Mouse (Mus musculus): ENCODE results near the gene Fam227a. TPM values are rescaled to one million over a fixed set of nuclear protein-coding genes. Genes with fewer than 3 reads are reported as not detected.

The Fam227a gene
- polyA plus RNA-seq, 1 experiment from 2014 or later: 2.2 TPM

DNA sequence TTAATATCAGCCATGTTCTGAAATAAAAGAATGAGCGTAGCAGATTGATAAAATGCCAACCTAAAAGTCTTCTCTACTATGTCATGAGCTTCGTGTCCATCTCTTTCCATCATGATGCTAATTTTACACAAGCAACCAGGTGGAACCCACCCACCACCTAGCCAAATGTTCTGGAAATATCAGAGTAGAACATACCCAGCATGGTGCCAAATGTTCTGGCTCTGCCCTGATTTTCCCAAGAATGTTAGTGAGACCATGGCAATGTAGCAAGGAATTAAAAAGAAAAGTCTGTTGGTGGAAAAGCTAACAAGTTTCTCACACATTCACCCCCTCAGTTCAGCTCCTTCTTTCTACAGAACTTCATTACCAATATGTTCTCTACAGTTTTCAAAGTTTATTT, 58.6 kb downstream of the Fam227a start:
- Histone ChIP-seq H3K4me3 (no peak overlapping the region), H3K4me1 (replicated peaks) (peaks cover 10% of the 10 kb centered on the region), H3K27ac (no peak overlapping the region), H3K36me3 (peaks cover 3% of the 10 kb centered on the region; the same call in 1 of the 2 replicates), H3K9me3 (0 out of 2 replicates have a peak, but pooled peaks cover 3% of the 10 kb centered on the region), H3K27me3 (ENCODE audit: insufficient read depth, poor library complexity, severe bottlenecking) (peaks cover 20% of the 10 kb centered on the region)
- WGBS: 79% methylated on average over 2 of the region's 2 CpGs
- DNase-seq (ENCODE audit: low spot score): no peak

GRCm38 (mm10) chr15:79598715-79599114, 60.0 kb downstream of the Fam227a start:
- WGBS: 90% methylated on average over 1 of the region's 1 CpGs

GRCm38 (mm10) chr15:79581581-79581980, 77.2 kb downstream of the Fam227a start:
- Histone ChIP-seq H3K4me1 (replicated peaks) (no peaks in the 10 kb centered on the region), H3K27me3 (ENCODE audit: insufficient read depth, poor library complexity, severe bottlenecking) (no peaks in the 10 kb centered on the region), H3K27ac (no peak overlapping the region), H3K4me3 (no peak overlapping the region), H3K9me3 (no peaks in the 10 kb centered on the region), H3K36me3 (no peaks in the 10 kb centered on the region)
- DNase-seq (ENCODE audit: low spot score): no peak
- WGBS: 47% methylated on average over 1 of the region's 1 CpGs

More at GRCm38 (mm10) chr15:79598715-79599114, 60.0 kb downstream of the Fam227a start:
- H3K4me1 ChIP-seq (replicated peaks): no peaks in the 10 kb centered on the region
- peaks cover 5% of the 10 kb centered on the region for H3K27me3 ChIP-seq (ENCODE audit: insufficient read depth, poor library complexity, severe bottlenecking)
- no peak overlapping the region for H3K4me3 ChIP-seq
- H3K27ac ChIP-seq: no peak overlapping the region
- H3K9me3 ChIP-seq: 0 out of 2 replicates have a peak, but pooled peaks cover under 1% of the 10 kb centered on the region
- H3K36me3 ChIP-seq: peaks cover 3% of the 10 kb centered on the region; the same call in 1 of the 2 replicates
- DNase-seq (ENCODE audit: low spot score): no peak

- H3K27ac ChIP-seq: no peak overlapping the region
- DNase-seq (ENCODE audit: low spot score): no peak
- H3K9me3 ChIP-seq: no peaks in the 10 kb centered on the region
- no peaks in the 10 kb centered on the region for H3K36me3 ChIP-seq
- H3K27me3 ChIP-seq (ENCODE audit: insufficient read depth, poor library complexity, severe bottlenecking): no peaks in the 10 kb centered on the region
- H3K4me1 ChIP-seq (replicated peaks): no peaks in the 10 kb centered on the region
- H3K4me3 ChIP-seq: no peak overlapping the region
- WGBS: 79% methylated on average over 6 of the region's 6 CpGs
Observed at GRCm38 (mm10) chr15:79577671-79578426, 80.9 kb downstream of the Fam227a start.

DNA sequence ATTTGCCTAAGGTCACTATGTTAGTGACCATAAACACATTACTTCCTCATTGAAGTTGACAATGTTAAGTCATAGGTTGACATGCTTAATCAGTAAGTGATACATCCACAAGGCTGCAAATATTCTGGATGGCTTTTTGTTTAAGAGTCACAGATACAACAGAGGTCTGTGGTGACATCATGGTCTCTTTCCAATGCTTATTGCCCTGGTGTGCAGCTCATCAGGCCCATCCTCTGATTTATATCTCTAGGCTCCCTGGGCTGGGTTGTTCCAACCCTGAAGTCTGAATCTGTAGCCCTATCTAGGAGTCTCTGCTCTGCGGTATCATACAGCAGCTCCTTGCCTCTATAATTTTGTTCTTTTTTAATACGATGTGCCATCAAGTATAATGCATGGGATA, 81.8 kb downstream of the Fam227a start:
- Histone ChIP-seq H3K36me3 (no peaks in the 10 kb centered on the region), H3K27ac (no peak overlapping the region), H3K27me3 (ENCODE audit: insufficient read depth, poor library complexity, severe bottlenecking) (no peaks in the 10 kb centered on the region), H3K4me1 (replicated peaks) (no peaks in the 10 kb centered on the region), H3K4me3 (no peak overlapping the region), H3K9me3 (no peaks in the 10 kb centered on the region)
- WGBS: 92% methylated on average over 2 of the region's 2 CpGs
- no peak for DNase-seq (ENCODE audit: low spot score)

DNA sequence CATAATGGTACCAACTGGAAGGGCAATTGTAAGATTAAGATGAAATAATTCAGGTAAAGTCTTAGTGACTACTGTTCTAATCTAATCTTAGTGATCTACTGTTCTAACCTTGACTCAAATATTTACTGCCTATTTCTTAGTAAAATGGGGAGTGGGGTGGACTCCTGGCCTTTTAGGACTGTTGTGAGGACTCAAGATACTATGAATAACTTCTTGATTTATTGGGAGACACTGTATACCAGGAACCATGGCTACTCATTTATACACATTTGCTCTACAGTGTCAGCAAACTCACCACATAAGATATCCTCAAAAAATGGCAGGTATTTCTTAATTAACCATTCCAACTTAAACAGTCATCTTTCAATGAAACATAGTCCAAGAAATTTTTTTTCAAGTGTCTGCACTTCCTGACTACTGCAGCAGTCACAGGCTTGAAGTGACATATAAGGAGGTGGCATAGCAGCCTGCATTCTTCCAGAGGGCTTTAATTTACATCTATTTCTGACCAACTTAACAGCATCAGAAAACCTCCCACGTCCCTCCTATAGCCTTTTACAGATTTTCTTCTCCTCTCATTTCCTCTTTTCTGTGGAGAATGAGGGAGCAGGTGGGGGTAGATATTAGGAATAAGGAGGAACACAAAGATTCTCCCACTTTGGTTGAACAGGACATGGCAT, 83.1 kb downstream of the Fam227a start:
- no peak overlapping the region for H3K4me3 ChIP-seq
- no peaks in the 10 kb centered on the region for H3K36me3 ChIP-seq
- H3K9me3 ChIP-seq: no peaks in the 10 kb centered on the region
- H3K27me3 ChIP-seq (ENCODE audit: insufficient read depth, poor library complexity, severe bottlenecking): no peaks in the 10 kb centered on the region
- H3K4me1 ChIP-seq (replicated peaks): no peaks in the 10 kb centered on the region
- no peak for DNase-seq (ENCODE audit: low spot score)
- no peak overlapping the region for H3K27ac ChIP-seq
- WGBS: 60% methylated on average over 1 of the region's 1 CpGs

- no peak overlapping the region for H3K27ac ChIP-seq
- H3K36me3 ChIP-seq: no peaks in the 10 kb centered on the region
- WGBS: 92% methylated on average over 9 of the region's 9 CpGs
Observed at GRCm38 (mm10) chr15:79562417-79562816, 96.3 kb downstream of the Fam227a start.

GRCm38 (mm10) chr15:79559649-79560048, 99.1 kb downstream of the Fam227a start:
- Histone ChIP-seq H3K4me1 (replicated peaks) (no peaks in the 10 kb centered on the region), H3K9me3 (no peaks in the 10 kb centered on the region), H3K36me3 (no peaks in the 10 kb centered on the region), H3K27ac (no peak overlapping the region), H3K4me3 (no peak overlapping the region), H3K27me3 (ENCODE audit: insufficient read depth, poor library complexity, severe bottlenecking) (no peaks in the 10 kb centered on the region)
- 79% methylated on average over 3 of the region's 3 CpGs for whole genome bisulfite sequencing
- DNase-seq (ENCODE audit: low spot score): no peak

More at GRCm38 (mm10) chr15:79562417-79562816, 96.3 kb downstream of the Fam227a start:
- DNase-seq (ENCODE audit: low spot score): no peak
- Histone ChIP-seq H3K4me1 (replicated peaks) (no peaks in the 10 kb centered on the region), H3K4me3 (no peak overlapping the region), H3K9me3 (no peaks in the 10 kb centered on the region), H3K27me3 (ENCODE audit: insufficient read depth, poor library complexity, severe bottlenecking) (no peaks in the 10 kb centered on the region)

Other genes starting within 250 kb of the Fam227a start
- gene Csnk1e, start 203.4 kb downstream of the Fam227a start, polyA plus RNA-seq (2016; fragmentation: Nextera tagmentation; extraction: Ambion mirVana): 148 and 190 TPM in 2 replicates
- not detected in 2 replicates for gene Kcnj4, start 153.7 kb downstream of the Fam227a start, polyA plus RNA-seq (2016; fragmentation: Nextera tagmentation; extraction: Ambion mirVana)
- 11.4 and 21.5 TPM in 2 replicates for gene Kdelr3, start 142.5 kb downstream of the Fam227a start, polyA plus RNA-seq (2016; fragmentation: Nextera tagmentation; extraction: Ambion mirVana)
- 46.9 and 50.1 TPM in 2 replicates for gene Ddx17, start 112.2 kb downstream of the Fam227a start, polyA plus RNA-seq (2016; fragmentation: Nextera tagmentation; extraction: Ambion mirVana)
- gene Dmc1, start 53.8 kb downstream of the Fam227a start, polyA plus RNA-seq (2016; fragmentation: Nextera tagmentation; extraction: Ambion mirVana): 1.2 and 1.5 TPM in 2 replicates
- 71.0 and 91.5 TPM in 2 replicates for gene Cby1, start 243 bp upstream of the Fam227a start, polyA plus RNA-seq (2016; fragmentation: Nextera tagmentation; extraction: Ambion mirVana)
- 280 and 301 TPM in 2 replicates for gene Tomm22, start 11.9 kb upstream of the Fam227a start, polyA plus RNA-seq (2016; fragmentation: Nextera tagmentation; extraction: Ambion mirVana)
- gene Josd1, start 29.0 kb upstream of the Fam227a start, polyA plus RNA-seq (2016; fragmentation: Nextera tagmentation; extraction: Ambion mirVana): 18.6 and 20.7 TPM in 2 replicates
- 44.7 and 44.8 TPM in 2 replicates for gene Gtpbp1, start 31.9 kb upstream of the Fam227a start, polyA plus RNA-seq (2016; fragmentation: Nextera tagmentation; extraction: Ambion mirVana)
- 2.0 and 5.0 TPM in 2 replicates for gene Sun2, start 83.6 kb upstream of the Fam227a start, polyA plus RNA-seq (2016; fragmentation: Nextera tagmentation; extraction: Ambion mirVana)
- 68.0 and 83.0 TPM in 2 replicates for gene Dnal4, start 118.9 kb upstream of the Fam227a start, polyA plus RNA-seq (2016; fragmentation: Nextera tagmentation; extraction: Ambion mirVana)
- 2.2 and 4.6 TPM in 2 replicates for gene Nptxr, start 145.8 kb upstream of the Fam227a start, polyA plus RNA-seq (2016; fragmentation: Nextera tagmentation; extraction: Ambion mirVana)
- gene Npcd, start 175.3 kb upstream of the Fam227a start, polyA plus RNA-seq (2016; fragmentation: Nextera tagmentation; extraction: Ambion mirVana): 0.14 and 0.17 TPM in 2 replicates
- 20.7 and 26.1 TPM in 2 replicates for gene Cbx6, start 175.7 kb upstream of the Fam227a start, polyA plus RNA-seq (2016; fragmentation: Nextera tagmentation; extraction: Ambion mirVana)
- 6.9 and 9.0 TPM in 2 replicates for gene Apobec3, start 232.7 kb upstream of the Fam227a start, polyA plus RNA-seq (2016; fragmentation: Nextera tagmentation; extraction: Ambion mirVana)

All from hindbrain, embryonic 10.5 days (tissue).